Mouse (Mus musculus): ENCODE measurements around the gene Xpot.

DNA sequence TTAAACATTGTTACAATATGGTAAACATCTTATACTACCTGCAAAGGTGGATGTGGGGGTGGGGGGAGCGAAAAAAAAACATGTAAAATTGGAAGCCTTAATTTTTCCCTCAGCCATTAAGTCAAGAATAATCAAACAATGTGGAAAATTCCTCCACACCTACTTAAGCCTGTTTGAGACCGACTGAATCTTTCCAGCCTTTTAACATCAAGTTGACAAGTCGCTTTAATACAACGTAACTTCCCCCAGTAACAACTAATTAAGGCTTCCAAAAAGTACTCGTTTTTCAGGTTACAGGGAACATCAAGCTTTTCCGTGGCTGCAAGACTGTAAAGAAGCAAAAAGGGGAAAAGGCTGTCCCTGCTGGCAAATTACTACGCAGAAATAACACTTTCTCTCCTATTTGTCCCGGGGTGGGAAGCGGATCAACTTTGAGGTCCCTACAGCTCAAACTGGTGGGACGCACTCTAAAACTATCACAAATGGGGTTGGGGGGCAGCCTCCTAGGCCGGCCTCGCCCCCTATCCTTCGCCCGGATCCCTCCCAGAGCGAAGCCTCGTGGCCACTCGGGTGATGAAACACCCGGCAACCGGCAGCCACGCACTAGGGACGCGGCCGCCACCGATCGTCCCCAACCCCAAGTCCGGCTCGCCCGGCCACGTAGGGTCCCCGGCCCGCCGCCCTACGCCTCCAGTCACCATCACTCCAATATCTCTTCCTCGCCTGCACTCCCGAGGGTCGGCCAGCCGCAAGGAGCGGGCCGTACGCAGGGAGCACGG is 536 bp downstream of the Xpot start:
- TF ChIP-seq POLR2A (IDR thresholded peaks at IDR 0.05; ENCODE audit: insufficient read depth, low read depth, low read length) (no peak), CTCF (IDR thresholded peaks at IDR 0.05; ENCODE audit: insufficient read depth, low read depth, low read length) (no peak)
